Mouse (Mus musculus) mature B cell (primary cell): ENCODE results near the gene Taf1c.

Source experiments
- in situ Hi-C: fragments of 300-500 bp; cut with MboI; formaldehyde crosslinking; loops from 2 replicates; pipeline ENCODE4 v1.14.3; 2019

Gene Taf1c

DNA sequence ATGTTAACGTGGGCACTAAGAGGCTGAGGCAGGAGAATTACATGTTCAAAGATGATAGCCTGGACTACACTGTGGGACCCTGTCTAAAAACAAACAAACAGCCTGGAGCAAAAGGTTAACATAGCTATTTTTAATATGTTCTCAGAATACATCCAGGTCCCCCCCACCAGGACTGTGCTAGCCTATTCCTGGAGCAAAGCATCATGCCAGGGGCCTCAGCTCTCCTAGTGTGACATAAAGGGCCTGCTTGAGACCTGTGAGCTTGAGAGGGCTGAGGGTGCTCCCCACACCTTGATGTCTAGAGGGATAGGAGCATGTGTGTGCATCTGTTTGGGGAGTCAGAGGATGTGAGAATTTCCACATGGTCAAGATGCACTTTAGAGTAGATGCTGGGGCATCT is 18.7 kb upstream of the Taf1c start:
- in situ Hi-C loops, result no loop called here

DNA sequence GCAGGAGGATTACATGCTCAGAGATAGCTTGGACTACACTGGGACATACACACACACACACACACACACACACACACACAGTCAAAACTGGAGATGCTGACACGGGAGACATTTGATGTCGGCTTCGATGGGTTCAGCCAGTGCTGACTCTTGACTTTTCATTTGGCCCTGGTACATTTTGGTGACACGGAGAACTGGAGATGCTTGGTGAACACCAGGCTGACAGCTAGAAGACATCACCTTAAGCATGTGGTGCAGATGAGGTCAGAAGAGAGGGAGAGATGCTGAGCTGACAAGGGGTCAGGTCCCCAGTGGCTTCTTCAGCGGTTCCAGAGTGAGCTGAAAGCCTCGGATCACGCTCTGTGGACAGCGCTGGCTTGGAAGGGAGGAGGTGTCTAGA is 18.0 kb upstream of the Taf1c start:
- in situ Hi-C loops, result no loop called here

DNA sequence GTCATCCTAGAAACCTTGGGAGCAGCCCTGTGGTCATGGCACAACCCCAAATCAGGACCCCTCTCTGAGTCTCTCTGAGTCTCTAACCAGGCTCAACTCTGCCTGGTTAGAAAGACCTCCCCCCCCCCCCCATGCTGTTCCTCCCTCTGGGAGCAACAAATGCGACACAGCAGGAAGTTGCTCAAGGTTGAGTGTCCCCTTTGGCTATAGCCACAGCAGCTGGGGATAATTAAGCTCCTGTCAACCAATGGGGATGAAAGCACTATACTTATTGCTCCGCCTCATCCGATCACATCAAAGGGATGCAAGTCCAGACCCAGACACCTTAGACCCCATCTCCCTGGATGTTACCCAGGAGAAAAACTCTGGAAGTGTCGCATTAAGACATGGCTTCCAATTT is 17.5 kb upstream of the Taf1c start:
- in situ Hi-C loops, result no loop called here

GRCm38 (mm10) chr8:119620848-119621465 is 15.9 kb upstream of the Taf1c start:
- in situ Hi-C loops, result no loop called here

GRCm38 (mm10) chr8:119620116-119620840 is 15.3 kb upstream of the Taf1c start:
- in situ Hi-C loops, result no loop called here

DNA sequence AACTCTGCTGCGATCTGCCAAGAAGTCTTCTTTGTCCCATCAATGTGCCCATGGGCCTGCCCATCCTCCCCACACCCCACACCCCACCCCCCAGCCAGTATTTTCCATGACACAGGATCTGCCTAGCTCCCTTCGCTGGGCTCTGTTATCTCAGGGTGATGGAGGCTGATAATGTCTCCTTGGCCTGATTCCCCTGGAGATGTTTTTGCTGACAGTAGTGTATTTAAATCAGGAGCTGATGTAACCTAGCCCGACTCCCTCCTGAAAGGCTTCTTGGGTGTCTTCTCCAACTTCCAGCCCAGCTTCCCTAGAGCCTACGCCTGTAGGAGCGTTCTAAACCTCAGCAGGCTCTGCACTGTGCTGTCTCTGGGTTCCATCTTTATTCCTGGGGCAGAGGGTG is 13.9 kb upstream of the Taf1c start:
- in situ Hi-C loops, result no loop called here

GRCm38 (mm10) chr8:119617586-119617985 is 12.6 kb upstream of the Taf1c start:
- in situ Hi-C loops, result no loop called here

DNA sequence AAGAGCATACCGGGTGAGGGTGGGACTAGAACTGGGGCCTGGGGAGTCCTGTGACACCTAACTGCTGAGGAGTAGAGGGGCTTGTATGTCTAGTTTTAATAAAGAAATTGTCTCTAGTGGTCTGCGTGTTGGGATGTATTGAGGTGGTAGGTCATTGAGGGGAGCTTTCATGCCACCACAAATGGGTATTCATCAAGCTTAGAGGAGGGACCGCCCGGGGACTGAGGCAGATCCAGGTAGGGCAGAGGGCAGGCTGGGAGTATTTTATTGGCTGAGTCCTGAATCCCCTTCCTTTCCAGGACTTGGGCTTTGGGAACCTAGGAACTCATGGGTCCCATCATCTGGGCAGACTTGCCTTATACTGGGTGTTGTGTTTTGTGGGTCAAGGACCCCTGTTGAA is 11.8 kb upstream of the Taf1c start:
- in situ Hi-C loops, result no loop called here

DNA sequence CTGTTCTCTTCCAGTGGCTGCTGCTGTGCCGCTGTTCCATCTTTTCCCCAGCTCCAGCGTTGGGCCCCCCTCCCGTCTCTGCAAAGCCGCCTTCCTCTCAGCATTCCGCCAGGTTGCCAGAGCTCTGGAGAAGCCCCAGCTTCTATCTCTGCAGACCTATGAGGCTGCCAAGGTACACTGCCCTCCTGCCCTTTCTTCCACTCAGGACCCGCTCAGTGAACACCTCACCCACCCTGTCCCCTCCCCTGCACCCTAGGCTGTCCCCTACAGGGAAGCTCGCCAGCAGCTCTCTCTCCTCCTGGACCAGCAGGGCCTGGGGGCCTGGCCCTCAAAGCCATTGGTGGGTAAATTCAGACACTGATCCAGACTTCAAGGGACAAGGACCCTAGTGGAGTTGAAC is 11.3 kb upstream of the Taf1c start:
- in situ Hi-C loops, result no loop called here

DNA sequence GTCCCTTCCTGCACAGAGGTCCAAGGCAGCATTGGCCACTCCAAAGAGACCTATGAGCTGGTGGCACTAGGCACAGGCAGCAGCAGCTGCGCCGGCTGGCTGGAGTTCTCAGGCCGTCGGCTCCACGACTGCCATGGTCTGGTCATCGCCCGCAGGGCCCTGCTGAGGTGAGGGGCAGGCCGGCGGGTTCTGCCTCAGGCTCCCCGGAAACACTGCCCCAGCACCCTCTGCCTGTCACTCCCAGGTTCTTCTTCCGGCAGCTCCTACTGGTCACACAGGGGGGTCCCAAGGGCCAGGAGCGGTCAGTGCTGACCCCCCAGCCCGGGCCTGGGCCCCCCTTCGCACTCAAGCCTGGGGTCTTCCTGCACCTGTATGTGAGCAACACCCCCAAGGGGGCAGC is 10.1 kb upstream of the Taf1c start:
- in situ Hi-C loops, result no loop called here

- in situ Hi-C loops, result no loop called here
Measured at GRCm38 (mm10) chr8:119612471-119612870, 7.4 kb upstream of the Taf1c start, which contains the start of gene Adad2. Adad2 (plus strand) TSS chr8:119612747.

DNA sequence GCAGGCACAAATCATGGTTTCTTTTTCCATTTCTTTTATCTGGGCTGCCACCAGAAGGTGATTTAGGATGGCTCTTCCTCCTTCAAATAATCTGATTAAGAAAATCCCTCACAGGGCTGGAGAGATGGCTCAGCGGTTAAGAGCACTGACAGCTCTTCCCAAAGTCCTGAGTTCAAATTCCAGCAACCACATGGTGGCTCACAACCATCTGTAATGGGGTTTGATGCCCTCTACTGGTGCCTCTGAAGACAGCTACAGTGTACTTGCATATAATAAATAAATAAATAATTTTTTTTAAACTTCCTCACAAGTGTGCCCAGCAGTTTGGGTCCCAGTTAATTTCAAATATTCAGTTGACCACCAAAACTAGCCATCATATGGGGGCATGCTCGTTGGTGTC is 1.2 kb upstream of the Taf1c start:
- in situ Hi-C loops, result loop anchor here (10.0 kb wide), 1 partner anchor 211 kb away; the partner anchor contains the start of gene Mlycd

DNA sequence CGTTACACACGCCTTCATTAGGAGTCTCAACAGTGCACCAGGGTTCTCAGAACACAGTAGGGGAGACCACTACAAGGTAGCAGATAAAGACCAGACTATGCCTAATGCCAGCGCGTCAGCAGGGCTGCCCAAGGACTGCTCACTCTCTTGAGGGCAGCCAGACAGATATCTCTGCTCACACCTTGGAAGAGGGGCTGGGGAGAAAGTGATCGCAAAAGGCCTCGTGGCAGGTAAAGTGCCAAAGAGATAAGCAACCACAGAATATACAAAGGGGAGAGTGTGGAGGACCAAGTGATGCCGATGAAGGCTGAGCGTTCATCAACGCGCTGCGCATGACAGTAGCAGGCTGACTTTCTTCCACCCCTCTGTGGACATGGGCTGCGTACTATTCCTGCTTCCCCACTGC is 621 bp downstream of the Taf1c start:
- in situ Hi-C loops, result loop anchor here (10.0 kb wide), 1 partner anchor 210 kb away; the partner anchor contains the start of gene Mlycd

DNA sequence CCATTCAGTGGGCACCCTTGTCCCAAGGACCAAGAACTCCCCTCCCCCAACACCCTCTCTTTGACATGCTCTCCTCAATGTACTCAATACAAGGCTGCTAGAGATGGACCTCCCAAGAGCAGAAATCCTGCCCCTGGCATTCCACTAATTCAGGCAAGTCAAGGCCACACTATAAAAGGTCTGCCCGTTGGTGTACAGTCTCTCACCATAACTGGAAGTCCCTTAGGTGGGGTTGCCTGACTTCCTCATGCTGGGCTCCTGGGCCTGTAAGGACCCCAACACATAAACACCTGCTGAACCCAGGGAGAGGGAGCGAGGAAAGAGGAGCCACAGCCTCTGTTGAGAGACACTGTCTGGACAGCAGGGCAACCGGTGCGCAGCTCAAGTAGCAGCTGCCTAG is 1.3 kb downstream of the Taf1c start:
- in situ Hi-C loops, result loop anchor here (10.0 kb wide), 1 partner anchor 209 kb away; the partner anchor contains the start of gene Mlycd

DNA sequence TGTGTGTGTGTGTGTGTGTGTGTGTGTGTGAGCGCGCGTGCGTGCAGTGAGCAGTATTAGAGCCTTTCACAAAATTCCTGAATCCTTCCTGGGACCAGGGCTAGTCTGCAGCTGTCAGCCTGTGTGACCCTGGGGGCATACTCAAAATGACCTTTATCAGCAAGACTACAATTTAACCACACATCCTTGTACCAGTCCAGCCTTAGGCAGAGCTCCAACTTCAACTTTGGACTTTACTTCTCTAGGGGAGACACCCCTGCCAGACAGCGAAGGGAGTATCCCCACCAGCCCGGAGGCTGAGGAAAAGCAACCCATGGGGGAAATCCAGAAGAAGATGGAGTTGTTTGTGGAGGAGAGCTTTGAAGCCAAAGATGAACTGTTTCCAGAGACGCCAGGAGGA is 13.6 kb downstream of the Taf1c start:
- in situ Hi-C loops, result no loop called here

DNA sequence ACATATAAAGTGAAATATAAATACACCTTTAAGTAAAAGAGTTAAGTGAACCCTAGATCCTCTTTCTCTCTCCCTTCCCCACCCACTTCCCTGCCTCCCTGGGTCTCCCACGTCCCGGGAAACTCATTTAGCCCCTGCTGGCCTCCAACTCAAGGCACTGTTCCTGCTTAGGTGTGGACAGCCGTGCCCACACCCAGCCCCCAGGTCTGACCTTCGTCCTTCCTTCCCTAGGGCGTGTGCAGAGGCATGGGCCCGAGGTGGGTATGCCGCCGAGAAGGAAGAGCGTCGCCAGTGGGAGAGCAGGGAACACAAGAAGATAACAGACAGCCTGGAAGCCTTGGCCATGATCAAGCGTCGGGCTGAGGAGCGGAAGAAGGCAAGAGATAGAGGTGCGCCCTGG is 14.7 kb downstream of the Taf1c start:
- in situ Hi-C loops, result no loop called here

DNA sequence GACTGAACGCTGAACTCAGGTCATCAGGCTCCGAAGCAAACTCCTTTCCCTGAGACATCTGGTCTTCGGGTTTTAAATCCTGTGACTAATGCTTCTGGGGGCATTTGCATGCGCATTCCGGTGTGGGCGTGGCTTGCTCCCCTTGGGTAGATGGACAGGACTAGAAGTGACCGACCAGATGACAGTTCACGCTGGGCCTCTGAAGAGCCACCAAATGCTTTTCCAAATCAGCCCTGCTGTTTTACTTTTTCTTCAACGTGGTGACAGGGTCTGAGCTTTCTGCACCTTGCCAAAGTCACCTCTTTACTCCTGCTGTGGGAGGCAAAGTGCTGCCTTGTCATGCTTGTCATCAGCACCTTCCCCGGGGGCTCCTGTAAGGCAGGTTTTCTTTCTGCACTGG is 16.2 kb downstream of the Taf1c start:
- in situ Hi-C loops, result no loop called here

DNA sequence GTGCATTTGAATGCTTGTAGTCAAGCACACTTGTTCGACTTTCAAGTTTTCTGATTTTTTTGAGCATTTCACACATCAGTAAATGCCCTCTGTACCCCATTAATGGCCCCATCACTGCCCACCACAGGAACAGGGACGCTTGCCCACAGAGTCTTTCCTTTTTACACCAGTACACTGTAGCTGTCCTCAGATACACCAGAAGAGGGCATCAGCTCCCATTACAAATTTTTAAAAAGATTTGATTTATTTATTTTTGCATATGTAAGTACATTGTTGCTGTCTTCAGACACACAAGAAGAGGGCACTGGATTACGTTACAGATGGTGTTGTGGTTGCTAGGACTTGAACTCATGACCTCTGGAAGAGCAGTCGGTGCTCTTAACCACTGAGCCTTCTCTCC is 16.7 kb downstream of the Taf1c start:
- in situ Hi-C loops, result no loop called here

GRCm38 (mm10) chr8:119585901-119586300 is 19.1 kb downstream of the Taf1c start:
- in situ Hi-C loops, result no loop called here

GRCm38 (mm10) chr8:119580441-119581161 is 24.4 kb downstream of the Taf1c start:
- in situ Hi-C loops, result no loop called here

GRCm38 (mm10) chr8:119579096-119579495 is 25.9 kb downstream of the Taf1c start:
- in situ Hi-C loops, result no loop called here

- in situ Hi-C loops, result no loop called here
Measured at GRCm38 (mm10) chr8:119575366-119575726, 29.7 kb downstream of the Taf1c start.
